Mouse (Mus musculus) gastrocnemius, postnatal 36 days (tissue): ENCODE measurements around the gene Cacng3. TPM values are rescaled to one million over a fixed set of nuclear protein-coding genes. Genes with fewer than 3 reads are reported as not detected.

Source experiments
- DNase-seq, 2 experiments: peaks; one replicate each; pipeline ENCODE4 v3.0.0; 2022
- intact Hi-C: fragments of 180-260 bp; cut with DNase I; formaldehyde crosslinking; loops from one replicate; pipeline ENCODE4 v1.15.1; 2025
- total RNA-seq, 2 experiments: library from RNA; stranded (reverse); gene quantifications; 2 replicates each; pipeline ENCODE4 v1.2.3; 2021

The Cacng3 gene
- total RNA-seq, 2 experiments from 2014 or later: not detected

DNA sequence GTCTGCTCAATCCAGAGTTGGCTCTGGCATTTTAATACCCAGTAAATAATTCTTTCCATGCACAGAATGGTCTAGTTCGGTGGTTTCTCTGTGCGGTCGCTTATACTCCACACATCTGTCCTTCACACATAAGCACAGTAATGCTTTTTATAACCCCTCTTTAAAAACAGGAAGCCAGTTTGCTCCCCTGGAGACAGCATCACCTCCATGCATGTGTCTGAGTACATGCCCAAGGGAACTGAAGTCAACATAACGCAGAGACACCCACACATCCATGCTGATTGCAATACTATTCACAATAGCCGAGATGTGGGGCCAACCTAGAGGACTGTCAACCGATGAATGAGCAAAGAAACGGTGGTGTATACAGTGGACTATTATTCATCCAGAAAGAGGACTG lies 147.3 kb downstream of the Cacng3 start:
- DNase-seq: no peak
- intact Hi-C loops: no loop called here
